Mouse (Mus musculus) erythroblast, embryonic 14.5 days (primary cell): ENCODE data around the gene Fbxl5. TPM values are rescaled to one million over a fixed set of nuclear protein-coding genes. Genes with fewer than 3 reads are reported as not detected.

ENCODE experiments used
- H3K27me3 ChIP-seq: 2 replicates; pipeline ENCODE4 v1.6.1; 2012; ENCODE audit warnings: inconsistent platforms; ENCODE audit not compliant: control insufficient read depth
- H3K36me3 ChIP-seq: 2 replicates; pipeline ENCODE4 v1.6.1; 2012; ENCODE audit warnings: mild to moderate bottlenecking, inconsistent platforms; ENCODE audit not compliant: control insufficient read depth
- H3K4me1 ChIP-seq: 2 replicates; pipeline ENCODE4 v1.6.1; 2012; ENCODE audit warnings: inconsistent platforms; ENCODE audit not compliant: control insufficient read depth
- H3K4me3 ChIP-seq: replicated peaks from 2 replicates; pipeline ENCODE3; 2012; ENCODE audit warnings: moderate library complexity, mild to moderate bottlenecking, inconsistent platforms
- H3K9me3 ChIP-seq: 2 replicates; pipeline ENCODE4 v1.6.1; 2012; ENCODE audit warnings: low read length, inconsistent platforms, mixed read lengths; ENCODE audit not compliant: control insufficient read depth
- GATA1 ChIP-seq: IDR thresholded peaks from 2 replicates; pipeline ENCODE4 v1.6.1; 2012; ENCODE audit warnings: low read length, inconsistent platforms, mixed read lengths
- TAL1 ChIP-seq: IDR thresholded peaks from 3 replicates; pipeline ENCODE4 v1.6.1; 2012; ENCODE audit warnings: low read length, inconsistent platforms, mixed read lengths
- polyA plus RNA-seq: library from polyadenylated mRNA; stranded (reverse); fragments of >175 nt; gene quantifications from 2 replicates; pipeline ENCODE4 v1.2.3, GENCODE M21; 2012

Gene Fbxl5
- polyA plus RNA-seq, 1 experiment = 0.27 TPM

- no peak for TF ChIP-seq GATA1
- TF ChIP-seq TAL1 = no peak
Observed at GRCm38 (mm10) chr5:43778583-43778982, 42.9 kb downstream of the Fbxl5 start.

GRCm38 (mm10) chr5:43776993-43777392, 44.4 kb downstream of the Fbxl5 start:
- Histone ChIP-seq H3K27me3 (no peaks in the 10 kb centered on the region), H3K4me1 (peaks cover 24% of the 10 kb centered on the region), H3K4me3 (no peak overlapping the region), H3K9me3 (no peaks in the 10 kb centered on the region), H3K36me3 (peaks cover 3% of the 10 kb centered on the region)
- TF ChIP-seq TAL1 (no peak), GATA1 (no peak)

More at GRCm38 (mm10) chr5:43778583-43778982, 42.9 kb downstream of the Fbxl5 start:
- H3K36me3 ChIP-seq = no peaks in the 10 kb centered on the region; the same call in 1 of the 2 replicates
- peaks cover 32% of the 10 kb centered on the region for H3K4me1 ChIP-seq
- no peaks in the 10 kb centered on the region for H3K27me3 ChIP-seq
- no peak overlapping the region for H3K4me3 ChIP-seq
- H3K9me3 ChIP-seq = no peaks in the 10 kb centered on the region

GRCm38 (mm10) chr5:43776407-43776806, 45.0 kb downstream of the Fbxl5 start:
- no peak overlapping the region for H3K4me3 ChIP-seq
- H3K36me3 ChIP-seq = peaks cover 5% of the 10 kb centered on the region
- peaks cover 24% of the 10 kb centered on the region for H3K4me1 ChIP-seq
- TF ChIP-seq TAL1 = no peak
- TF ChIP-seq GATA1 = no peak
- H3K27me3 ChIP-seq = no peaks in the 10 kb centered on the region
- no peaks in the 10 kb centered on the region for H3K9me3 ChIP-seq

DNA sequence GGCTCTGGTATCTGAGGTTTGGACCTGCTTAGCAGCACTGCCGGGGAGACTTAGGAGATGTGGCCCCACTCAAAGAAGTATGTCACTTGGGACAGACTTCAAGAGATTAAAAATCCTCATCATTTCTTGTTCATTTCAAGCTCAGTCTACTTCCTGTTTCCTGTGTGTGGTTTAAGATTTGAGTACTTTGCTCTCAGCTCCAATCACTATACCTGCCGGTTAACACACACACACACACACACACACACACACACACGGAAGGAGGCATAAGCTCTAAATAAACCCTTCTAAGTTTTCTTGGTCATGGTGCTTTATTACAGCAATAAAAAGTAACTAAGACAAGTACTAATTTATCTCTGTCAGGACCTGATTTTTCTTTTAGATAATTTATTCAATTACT, 49.9 kb downstream of the Fbxl5 start:
- H3K36me3 ChIP-seq = peaks cover 33% of the 10 kb centered on the region
- no peaks in the 10 kb centered on the region for H3K9me3 ChIP-seq
- H3K4me3 ChIP-seq = no peak overlapping the region
- no peak for TF ChIP-seq GATA1
- H3K4me1 ChIP-seq = no peaks in the 10 kb centered on the region
- no peaks in the 10 kb centered on the region for H3K27me3 ChIP-seq

GRCm38 (mm10) chr5:43770618-43771354, 50.7 kb downstream of the Fbxl5 start:
- no peaks in the 10 kb centered on the region for H3K27me3 ChIP-seq
- no peaks in the 10 kb centered on the region for H3K9me3 ChIP-seq
- TF ChIP-seq TAL1 = no peak
- no peak for TF ChIP-seq GATA1
- H3K4me1 ChIP-seq = no peaks in the 10 kb centered on the region
- H3K36me3 ChIP-seq = peaks cover 38% of the 10 kb centered on the region
- no peak overlapping the region for H3K4me3 ChIP-seq

- peaks cover 13% of the 10 kb centered on the region for H3K36me3 ChIP-seq
- no peaks in the 10 kb centered on the region for H3K9me3 ChIP-seq
- TF ChIP-seq GATA1 = no peak
- TF ChIP-seq TAL1 = no peak
Observed at GRCm38 (mm10) chr5:43749092-43749491, 72.3 kb downstream of the Fbxl5 start.

GRCm38 (mm10) chr5:43748039-43748438, 73.4 kb downstream of the Fbxl5 start:
- H3K4me3 ChIP-seq = no peak overlapping the region
- H3K9me3 ChIP-seq = no peaks in the 10 kb centered on the region
- H3K36me3 ChIP-seq = peaks cover 13% of the 10 kb centered on the region
- no peak for TF ChIP-seq GATA1
- no peak for TF ChIP-seq TAL1
- no peaks in the 10 kb centered on the region for H3K27me3 ChIP-seq
- H3K4me1 ChIP-seq = no peaks in the 10 kb centered on the region

More at GRCm38 (mm10) chr5:43749092-43749491, 72.3 kb downstream of the Fbxl5 start:
- Histone ChIP-seq H3K4me3 (no peak overlapping the region), H3K4me1 (no peaks in the 10 kb centered on the region), H3K27me3 (no peaks in the 10 kb centered on the region)

GRCm38 (mm10) chr5:43745156-43745555, 76.3 kb downstream of the Fbxl5 start:
- Histone ChIP-seq H3K4me3 (no peak overlapping the region), H3K4me1 (no peaks in the 10 kb centered on the region), H3K9me3 (no peaks in the 10 kb centered on the region), H3K27me3 (no peaks in the 10 kb centered on the region), H3K36me3 (peaks cover 9% of the 10 kb centered on the region)
- TF ChIP-seq TAL1 (no peak), GATA1 (no peak)

DNA sequence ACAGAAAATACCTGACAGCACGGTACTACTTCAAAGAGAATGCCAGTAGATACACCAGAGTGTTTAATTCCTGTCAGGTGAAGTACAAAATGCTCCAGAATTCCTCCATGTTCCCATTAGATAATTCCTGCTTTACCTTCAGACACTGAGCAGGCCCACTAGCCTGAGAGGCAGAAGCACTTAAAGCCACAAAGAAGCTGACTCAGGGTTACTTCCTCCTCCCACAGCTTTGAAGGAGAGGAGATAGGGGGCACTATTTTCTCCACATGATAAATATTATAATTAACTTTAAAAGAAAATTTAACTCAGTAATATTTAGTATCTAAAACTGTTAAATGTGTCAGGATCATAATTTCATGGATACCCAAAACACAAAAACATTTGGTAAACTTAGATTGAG, 77.3 kb downstream of the Fbxl5 start:
- no peaks in the 10 kb centered on the region for H3K9me3 ChIP-seq
- no peak overlapping the region for H3K4me3 ChIP-seq
- no peak for TF ChIP-seq TAL1
- H3K36me3 ChIP-seq = peaks cover 6% of the 10 kb centered on the region
- no peaks in the 10 kb centered on the region for H3K4me1 ChIP-seq
- H3K27me3 ChIP-seq = no peaks in the 10 kb centered on the region

- Histone ChIP-seq H3K4me1 (no peaks in the 10 kb centered on the region), H3K27me3 (no peaks in the 10 kb centered on the region), H3K9me3 (no peaks in the 10 kb centered on the region), H3K36me3 (no peaks in the 10 kb centered on the region; the same call in 1 of the 2 replicates), H3K4me3 (no peak overlapping the region)
- no peak for TF ChIP-seq TAL1
- no peak for TF ChIP-seq GATA1
Observed at GRCm38 (mm10) chr5:43732381-43732780, 89.1 kb downstream of the Fbxl5 start.
